Mouse (Mus musculus) Muller cell, postnatal 12 days (primary cell): Measurements from ENCODE around the gene Phf10.
"Not testable (repeated sequence)": the region's sequence is repeated elsewhere in the genome, so short reads cannot be mapped to it uniquely, and the experiment has no call there.

ENCODE experiments used
- DNase-seq: peaks from one replicate; pipeline ENCODE4 v3.0.0-alpha.2; 2015; ENCODE audit errors: inconsistent ontology term

Phf10 gene

GRCm38 (mm10) chr17:14960951-14961556, at the start of gene Phf10:
Phf10 (minus strand) TSS chr17:14961273.
- DNase-seq: peak; percentile 31

DNA sequence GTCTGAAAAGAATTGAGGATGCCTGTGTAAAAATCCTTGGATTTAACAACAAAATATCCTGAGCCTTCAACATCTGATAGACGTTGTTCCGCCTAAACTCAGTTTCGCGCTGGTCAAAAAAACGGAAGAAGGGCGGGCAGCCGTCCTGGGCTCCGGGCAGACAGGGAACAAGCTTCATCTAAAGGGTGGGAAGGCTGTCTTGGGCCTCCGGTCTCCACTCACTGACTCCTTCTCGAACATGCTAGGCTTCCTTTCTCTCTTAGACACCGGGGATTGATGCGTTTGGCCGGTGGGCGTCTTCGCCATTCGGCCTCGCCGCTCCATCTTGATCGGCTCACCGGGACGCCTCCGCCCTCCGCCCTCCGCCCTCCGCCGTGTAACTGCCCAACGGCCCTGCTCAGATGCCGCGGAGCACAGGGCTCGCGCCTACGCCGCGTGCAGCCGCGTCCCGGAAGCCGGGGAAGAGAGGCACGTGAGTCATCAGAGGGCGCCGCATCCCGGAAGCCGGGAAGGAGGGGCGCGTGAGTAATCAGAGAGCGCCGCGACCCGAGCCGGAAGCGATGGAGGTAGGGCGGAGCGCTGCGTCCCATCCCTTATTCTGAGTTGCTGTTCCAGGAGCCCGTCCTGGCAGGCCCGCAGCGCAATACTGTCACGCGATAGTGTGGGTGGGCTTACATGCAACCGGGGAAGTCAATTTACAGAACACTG, 48.8 kb upstream of the Phf10 start, which contains the start of gene Gm3435:
Gm3435 (plus strand) TSS at position 471 of the 708 bp plus-strand sequence.
- DNase-seq: not testable (repeated sequence)

DNA sequence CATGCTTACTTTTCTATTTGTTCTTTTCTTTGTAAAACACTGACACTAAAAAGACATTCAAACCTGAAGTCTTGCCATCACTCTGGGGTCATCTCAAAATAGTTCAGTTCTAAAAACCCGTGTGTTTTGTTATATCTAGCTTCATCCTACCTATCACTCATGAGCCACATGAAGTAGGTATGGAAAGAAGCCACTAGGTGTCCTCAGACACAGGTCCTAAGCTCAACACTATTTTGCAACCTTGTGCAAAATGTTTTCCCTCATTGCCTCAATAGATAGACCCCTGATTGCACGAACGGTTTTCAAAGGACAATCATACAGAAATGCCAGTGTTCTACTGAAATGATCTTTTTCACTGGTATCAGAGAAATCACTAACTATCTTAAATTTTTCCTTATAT, 48.0 kb upstream of the Phf10 start:
- DNase-seq: not testable (repeated sequence)

DNA sequence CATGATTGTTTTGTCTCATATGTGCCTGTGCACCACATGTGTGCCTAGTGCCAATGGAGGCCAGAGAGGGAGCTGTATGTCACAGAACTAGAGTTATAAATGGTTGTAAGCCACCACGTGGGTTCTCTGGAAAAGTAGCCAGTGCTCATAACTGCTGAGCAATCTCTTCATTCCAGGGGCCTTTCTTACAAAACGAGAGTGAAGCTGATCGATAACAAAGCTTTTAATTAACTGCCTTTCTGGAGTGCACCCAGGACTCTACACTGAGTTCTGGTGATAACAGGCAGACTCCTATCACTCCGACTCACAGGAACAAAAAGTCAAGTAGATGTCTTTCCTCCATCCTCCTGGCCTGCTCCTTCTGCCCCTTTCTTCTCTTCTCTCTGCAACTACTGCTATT, 39.0 kb upstream of the Phf10 start:
- DNase-seq: not testable (repeated sequence)

GRCm38 (mm10) chr17:14994140-14994539, 33.1 kb upstream of the Phf10 start:
- DNase-seq: not testable (repeated sequence)

DNA sequence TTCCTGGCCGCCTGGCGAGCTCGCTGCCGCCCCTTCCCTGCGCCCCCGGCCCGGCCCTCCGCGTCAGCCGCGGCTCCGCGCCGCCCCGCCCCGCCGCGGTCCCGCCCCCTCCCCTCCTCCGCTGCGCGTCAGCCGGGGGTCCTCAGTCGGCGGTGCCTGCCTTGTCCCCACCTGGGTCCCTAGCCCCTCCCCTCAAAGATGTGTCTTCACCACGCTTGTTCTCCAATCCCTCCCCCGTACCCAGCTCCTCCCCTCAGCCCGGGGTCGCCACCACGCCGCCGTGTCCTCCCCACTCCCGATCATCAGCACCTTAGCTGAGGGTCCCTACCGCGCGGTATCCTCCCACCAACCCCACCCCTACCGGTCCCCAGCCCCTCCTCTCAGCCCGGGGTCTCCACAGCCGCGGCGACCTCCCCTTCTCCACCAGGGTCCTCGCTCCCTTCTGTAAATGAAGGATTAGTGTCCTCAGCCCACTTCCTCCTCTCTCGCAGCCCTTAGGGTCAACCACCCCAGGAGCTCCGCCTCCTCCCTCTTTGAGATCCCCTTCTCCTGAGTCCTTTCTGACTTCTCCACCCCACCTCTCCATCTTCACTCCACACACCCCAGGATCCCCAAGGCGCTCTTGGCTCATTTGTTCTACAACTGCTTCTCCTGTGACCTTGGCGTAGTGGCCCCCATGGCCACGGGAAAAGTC, 32.2 kb upstream of the Phf10 start:
- DNase-seq: not testable (repeated sequence)

DNA sequence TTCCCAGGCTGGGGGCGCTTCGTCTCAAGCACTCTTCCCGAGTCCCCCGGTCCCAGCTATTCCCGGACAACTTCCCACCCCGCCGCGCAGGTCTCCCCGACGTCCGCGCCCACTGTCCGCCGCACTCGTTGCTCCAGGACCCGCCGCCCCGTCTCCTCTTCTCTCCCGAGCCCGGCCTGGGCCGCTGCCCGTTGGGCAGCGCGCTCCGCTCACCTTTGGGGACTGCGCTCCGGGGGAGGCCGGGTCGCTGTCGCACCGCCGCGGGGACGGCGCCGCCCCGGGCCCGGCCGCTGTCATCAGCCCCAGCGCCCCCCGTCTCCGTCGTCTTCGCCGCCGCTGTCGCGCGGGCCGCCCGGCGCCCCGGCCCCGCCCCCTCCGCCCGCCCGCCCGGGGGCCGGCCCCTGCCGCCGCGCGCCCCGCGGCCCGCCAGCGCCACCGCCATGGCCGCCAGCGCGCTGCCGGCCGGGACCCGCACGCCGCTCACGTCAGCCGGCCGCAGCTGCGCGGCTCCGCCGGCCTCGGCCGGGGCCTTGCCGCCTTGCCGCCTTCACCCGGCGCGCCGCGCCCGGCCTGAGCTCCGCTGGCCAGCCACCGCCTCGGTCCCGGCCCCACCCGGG, 31.6 kb upstream of the Phf10 start:
- not testable (repeated sequence) for DNase-seq

DNA sequence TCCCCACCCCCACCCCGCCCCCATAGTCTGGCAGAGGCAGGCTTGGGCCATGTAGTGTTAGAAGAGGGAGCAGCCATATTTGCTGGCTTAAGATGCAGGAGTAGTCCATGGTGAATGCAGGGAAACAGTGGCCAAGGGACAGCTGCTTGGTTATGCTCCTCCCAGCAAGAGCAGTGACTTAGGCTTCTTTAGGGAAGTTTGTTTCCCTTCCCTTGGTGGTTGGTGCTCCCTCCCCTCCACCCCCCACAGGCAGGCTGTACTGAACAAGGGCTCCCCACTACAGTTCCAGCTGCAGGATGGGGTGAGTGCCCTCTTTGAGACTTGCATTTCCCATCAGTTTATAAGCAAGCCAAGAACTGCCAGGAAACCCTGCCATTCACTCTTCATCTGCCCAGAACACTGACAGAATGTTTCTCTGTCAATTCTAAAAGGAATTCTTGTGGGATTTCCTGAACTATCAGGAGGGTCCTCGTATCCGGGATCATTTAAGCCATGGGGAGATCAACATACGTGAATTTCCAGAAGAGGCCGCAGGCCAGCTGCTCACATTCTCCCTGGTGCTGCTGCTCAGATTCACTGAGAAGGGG, 29.1 kb upstream of the Phf10 start:
- not testable (repeated sequence) for DNase-seq

DNA sequence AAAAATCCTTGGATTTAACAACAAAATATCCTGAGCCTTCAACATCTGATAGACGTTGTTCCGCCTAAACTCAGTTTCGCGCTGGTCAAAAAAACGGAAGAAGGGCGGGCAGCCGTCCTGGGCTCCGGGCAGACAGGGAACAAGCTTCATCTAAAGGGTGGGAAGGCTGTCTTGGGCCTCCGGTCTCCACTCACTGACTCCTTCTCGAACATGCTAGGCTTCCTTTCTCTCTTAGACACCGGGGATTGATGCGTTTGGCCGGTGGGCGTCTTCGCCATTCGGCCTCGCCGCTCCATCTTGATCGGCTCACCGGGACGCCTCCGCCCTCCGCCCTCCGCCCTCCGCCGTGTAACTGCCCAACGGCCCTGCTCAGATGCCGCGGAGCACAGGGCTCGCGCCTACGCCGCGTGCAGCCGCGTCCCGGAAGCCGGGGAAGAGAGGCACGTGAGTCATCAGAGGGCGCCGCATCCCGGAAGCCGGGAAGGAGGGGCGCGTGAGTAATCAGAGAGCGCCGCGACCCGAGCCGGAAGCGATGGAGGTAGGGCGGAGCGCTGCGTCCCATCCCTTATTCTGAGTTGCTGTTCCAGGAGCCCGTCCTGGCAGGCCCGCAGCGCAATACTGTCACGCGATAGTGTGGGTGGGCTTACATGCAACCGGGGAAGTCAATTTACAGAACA, 17.4 kb upstream of the Phf10 start, which contains the start of the genes 9030025P20Rik and Gm3417:
9030025P20Rik (plus strand) TSS at position 107 of the 677 bp plus-strand sequence.
Gm3417 (minus strand) TSS at position 429 of the 677 bp plus-strand sequence.
- not testable (repeated sequence) for DNase-seq

- not testable (repeated sequence) for DNase-seq
Measured at GRCm38 (mm10) chr17:14977718-14978361, 16.8 kb upstream of the Phf10 start.

DNA sequence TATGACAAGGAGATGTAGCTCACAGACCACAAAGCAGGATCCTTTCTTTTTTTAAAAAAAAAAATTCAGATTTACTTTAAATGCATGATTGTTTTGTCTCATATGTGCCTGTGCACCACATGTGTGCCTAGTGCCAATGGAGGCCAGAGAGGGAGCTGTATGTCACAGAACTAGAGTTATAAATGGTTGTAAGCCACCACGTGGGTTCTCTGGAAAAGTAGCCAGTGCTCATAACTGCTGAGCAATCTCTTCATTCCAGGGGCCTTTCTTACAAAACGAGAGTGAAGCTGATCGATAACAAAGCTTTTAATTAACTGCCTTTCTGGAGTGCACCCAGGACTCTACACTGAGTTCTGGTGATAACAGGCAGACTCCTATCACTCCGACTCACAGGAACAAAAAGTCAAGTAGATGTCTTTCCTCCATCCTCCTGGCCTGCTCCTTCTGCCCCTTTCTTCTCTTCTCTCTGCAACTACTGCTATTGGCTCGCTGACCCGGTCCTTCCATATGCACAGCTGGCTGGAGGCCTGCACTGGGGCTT, 7.4 kb upstream of the Phf10 start:
- DNase-seq: not testable (repeated sequence)

- DNase-seq: not testable (repeated sequence)
Measured at GRCm38 (mm10) chr17:14961557-14962154, 583 bp upstream of the Phf10 start.

- DNase-seq: peak; percentile 11
Measured at GRCm38 (mm10) chr17:14960520-14960919, 553 bp downstream of the Phf10 start.

DNA sequence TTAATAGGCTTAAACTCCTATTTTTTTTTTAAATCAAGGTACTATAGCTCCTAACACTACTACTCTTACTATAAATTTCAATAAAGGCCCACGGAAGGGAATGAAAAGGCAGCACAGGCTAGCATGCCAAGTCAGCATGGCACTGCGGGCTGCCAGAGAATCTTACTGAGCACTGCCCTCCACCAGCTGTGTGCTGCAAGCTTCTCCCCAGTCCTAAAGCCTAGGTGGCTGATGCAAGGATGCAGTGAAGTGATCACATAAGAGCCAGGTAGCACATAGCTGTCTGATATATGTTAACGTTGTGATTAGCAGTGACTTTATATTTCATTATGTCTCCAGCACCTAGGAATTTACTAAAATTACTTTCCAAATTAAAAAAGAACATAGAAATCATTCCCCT, 1.1 kb downstream of the Phf10 start:
- DNase-seq: peak; percentile 20

GRCm38 (mm10) chr17:14958686-14959327, 2.3 kb downstream of the Phf10 start:
- DNase-seq: no peak

DNA sequence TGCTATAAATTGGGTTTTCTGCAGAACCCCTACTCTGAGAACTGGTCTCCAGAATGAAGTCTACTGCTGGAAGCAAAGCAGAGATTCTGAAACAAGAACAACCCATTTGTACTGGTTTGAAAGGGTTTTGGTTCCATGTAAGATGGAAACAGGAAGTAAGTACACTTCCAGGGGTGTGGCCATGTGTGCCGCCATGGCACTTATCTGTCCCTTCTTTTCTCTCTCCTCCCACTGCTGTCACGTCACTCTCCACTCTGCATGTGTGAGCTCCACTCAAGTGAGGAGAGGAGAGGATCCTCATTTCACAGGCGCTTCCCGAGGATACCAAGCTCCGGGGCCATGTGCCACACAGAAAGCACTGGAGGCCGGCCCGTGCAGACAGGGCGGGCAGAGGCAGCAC, 7.6 kb downstream of the Phf10 start:
- DNase-seq: no peak

DNA sequence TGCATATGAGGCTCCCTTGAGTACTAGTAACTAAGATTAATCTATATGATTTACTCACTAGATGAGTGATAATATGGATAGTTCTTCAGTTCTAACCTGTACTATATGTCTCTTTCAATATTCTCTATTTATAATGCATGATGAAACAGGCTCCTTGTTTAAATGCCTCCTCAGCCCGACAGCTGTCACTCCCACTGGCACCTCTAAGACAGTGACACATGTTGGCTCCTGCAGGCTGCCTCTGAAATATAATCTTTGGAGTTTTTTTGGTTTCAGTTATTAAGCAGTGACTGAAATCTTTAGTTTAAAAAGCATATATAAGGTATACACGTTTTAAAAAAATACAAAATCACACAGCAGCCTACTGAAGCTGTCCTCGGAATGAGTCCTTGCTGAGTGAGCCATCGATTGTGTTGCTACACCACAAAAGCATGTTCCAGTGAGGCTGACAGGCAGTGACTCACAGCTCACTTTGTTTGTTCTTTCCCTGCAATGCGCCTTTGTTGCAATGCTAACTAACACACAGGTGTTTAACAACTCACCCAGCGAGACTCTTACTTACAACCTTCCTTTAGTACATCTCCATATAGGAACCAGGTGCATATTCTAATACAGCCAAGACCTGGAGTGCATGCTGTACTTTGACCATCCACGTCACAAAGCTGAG, 11.8 kb downstream of the Phf10 start:
- DNase-seq: no peak

GRCm38 (mm10) chr17:14944551-14944950, 16.5 kb downstream of the Phf10 start:
- no peak for DNase-seq

- no peak for DNase-seq
Measured at GRCm38 (mm10) chr17:14943729-14944059, 17.4 kb downstream of the Phf10 start.
